Mouse (Mus musculus) lung, postnatal 0 days (tissue): ENCODE measurements around the gene Ddr2.

ENCODE experiments used
- CTCF ChIP-seq: IDR thresholded peaks from 2 replicates; pipeline ENCODE4 v1.5.1; 2016; ENCODE audit warnings: antibody characterized with exemption, mild to moderate bottlenecking
- EP300 ChIP-seq: IDR thresholded peaks from 2 replicates; pipeline ENCODE4 v1.6.1; 2016; ENCODE audit warnings: antibody characterized with exemption, mild to moderate bottlenecking, control low read depth

DNA sequence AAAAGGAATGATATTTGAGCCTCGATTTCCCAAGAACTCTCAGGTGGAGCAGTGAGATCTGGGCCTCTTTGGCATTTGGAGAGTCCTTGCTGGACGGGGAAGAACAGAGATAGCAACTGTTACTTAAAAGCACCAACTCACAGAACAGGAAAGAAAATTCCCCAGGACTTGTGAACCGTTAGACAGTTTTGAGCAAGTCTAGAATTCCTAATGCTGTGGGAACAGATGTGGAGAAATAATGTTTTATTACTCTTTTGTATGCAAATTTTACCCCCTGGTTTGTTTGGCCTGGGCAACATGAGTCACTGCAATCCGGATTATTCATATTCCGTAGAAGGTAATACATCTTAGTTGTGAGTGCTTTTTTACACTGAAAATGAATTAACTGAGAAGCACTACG lies 3.1 kb upstream of the Ddr2 start:
- TF ChIP-seq CTCF (no peak), EP300 (no peak)
